Mouse (Mus musculus) forebrain, embryonic 14.5 days (tissue): ENCODE results near the gene H3f3a. TPM values are rescaled to one million over a fixed set of nuclear protein-coding genes. Genes with fewer than 3 reads are reported as not detected.

Experiments used
- ATAC-seq: fragments of 200-750 bp; cut with Nextera tagmentation; 2 replicates; pipeline ENCODE4 v1.8.0; 2017; ENCODE audit warnings: mild to moderate bottlenecking, moderate library complexity
- DNase-seq: peaks from one replicate; pipeline ENCODE4 v3.0.0-alpha.2; 2015; ENCODE audit warnings: low spot score
- H3K27ac ChIP-seq: fragments of 300-500 bp; sonication (generic); 2 replicates; pipeline ENCODE4 v1.5.1; 2014; ENCODE audit warnings: low read depth, mild to moderate bottlenecking, control low read depth, low read length, moderate library complexity
- H3K27me3 ChIP-seq: fragments of 300-500 bp; sonication (generic); replicated peaks from 2 replicates; pipeline ENCODE4 v1.6.1; 2014; ENCODE audit warnings: low read length, control low read depth, mixed read lengths; ENCODE audit not compliant: control insufficient read depth, insufficient read depth
- H3K36me3 ChIP-seq: fragments of 300-500 bp; sonication (generic); 2 replicates; pipeline ENCODE4 v1.6.1; 2014; ENCODE audit warnings: low read length, control low read depth; ENCODE audit not compliant: control insufficient read depth, insufficient read depth
- H3K4me1 ChIP-seq: fragments of 300-500 bp; sonication (generic); 2 replicates; pipeline ENCODE4 v1.6.1; 2014; ENCODE audit warnings: antibody characterized with exemption, low read length, control low read depth; ENCODE audit not compliant: control insufficient read depth, insufficient read depth
- H3K4me2 ChIP-seq: fragments of 300-500 bp; sonication (generic); 2 replicates; pipeline ENCODE4 v1.6.1; 2014; ENCODE audit warnings: mild to moderate bottlenecking, control low read depth, low read length
- H3K4me3 ChIP-seq: fragments of 300-500 bp; sonication (generic); 2 replicates; pipeline ENCODE4 v1.5.1; 2014; ENCODE audit warnings: low read depth, low read length, control low read depth
- H3K9ac ChIP-seq: fragments of 300-500 bp; sonication (generic); 2 replicates; pipeline ENCODE4 v1.6.1; 2014; ENCODE audit warnings: mild to moderate bottlenecking, low read length, control low read depth, moderate library complexity
- H3K9me3 ChIP-seq: fragments of 300-500 bp; sonication (generic); replicated peaks from 2 replicates; pipeline ENCODE4 v1.6.1; 2016; ENCODE audit warnings: low read length, control low read depth, mixed read lengths; ENCODE audit not compliant: control insufficient read depth
- WGBS: fragments of 180-500 bp; shearing (Covaris S2); extraction: QIAGEN DNeasy Blood & Tissue Kit; methylation state at CpG from one replicate; pipeline ENCODE4 v1.1.7; 2014; 5-methylcytosine and 5-hydroxymethylcytosine counted together
- polyA plus RNA-seq: library from polyadenylated mRNA; unstranded; fragments of >200 nt; fragmentation: Nextera tagmentation; extraction: Ambion mirVana; gene quantifications from 2 replicates; pipeline ENCODE4 v1.2.1, GENCODE M21; 2014

The H3f3a gene
- polyA plus RNA-seq, 1 experiment from 2014 or later = 4,992 TPM

- H3K27me3 ChIP-seq = no peaks in the 10 kb centered on the region
- H3K9ac ChIP-seq = no peak overlapping the region
- H3K9me3 ChIP-seq = no peaks in the 10 kb centered on the region
- H3K4me1 ChIP-seq = peaks cover 8% of the 10 kb centered on the region; the same call in 1 of the 2 replicates
- H3K4me2 ChIP-seq = no peak overlapping the region
- H3K4me3 ChIP-seq = no peak overlapping the region
- DNase-seq = no peak
- H3K36me3 ChIP-seq = no peaks in the 10 kb centered on the region
- whole genome bisulfite sequencing = 54% methylated on average over 3 of the region's 3 CpGs
- H3K27ac ChIP-seq = no peak overlapping the region
- ATAC-seq = no peak
These were observed 39.1 kb downstream of the H3f3a start for GRCm38 (mm10) chr1:180774664-180775063.

- Histone ChIP-seq H3K4me3 (no peak overlapping the region), H3K36me3 (no peaks in the 10 kb centered on the region), H3K9me3 (no peaks in the 10 kb centered on the region), H3K9ac (no peak overlapping the region), H3K4me1 (peaks cover 13% of the 10 kb centered on the region; the same call in 1 of the 2 replicates), H3K27me3 (no peaks in the 10 kb centered on the region), H3K27ac (no peak overlapping the region), H3K4me2 (no peak overlapping the region)
- ATAC-seq (no peak), DNase-seq (no peak)
- 91% methylated on average over 3 of the region's 3 CpGs for WGBS
These were observed 41.5 kb downstream of the H3f3a start for GRCm38 (mm10) chr1:180772291-180772690.

- DNase-seq = no peak
- Histone ChIP-seq H3K4me3 (no peak overlapping the region), H3K27me3 (no peaks in the 10 kb centered on the region), H3K9ac (no peak overlapping the region), H3K4me1 (peaks cover 12% of the 10 kb centered on the region; the same call in 1 of the 2 replicates), H3K9me3 (no peaks in the 10 kb centered on the region), H3K36me3 (no peaks in the 10 kb centered on the region), H3K27ac (no peak overlapping the region), H3K4me2 (no peak overlapping the region)
- WGBS = 76% methylated on average over 4 of the region's 4 CpGs
- no peak for ATAC-seq
These were observed 42.0 kb downstream of the H3f3a start for GRCm38 (mm10) chr1:180771722-180772121.

GRCm38 (mm10) chr1:180771306-180771705, 42.4 kb downstream of the H3f3a start:
- Histone ChIP-seq H3K27me3 (no peaks in the 10 kb centered on the region), H3K36me3 (no peaks in the 10 kb centered on the region), H3K4me1 (peaks cover 12% of the 10 kb centered on the region; the same call in 1 of the 2 replicates), H3K9me3 (no peaks in the 10 kb centered on the region), H3K27ac (no peak overlapping the region), H3K9ac (no peak overlapping the region), H3K4me3 (no peak overlapping the region), H3K4me2 (no peak overlapping the region)
- WGBS = 84% methylated on average over 5 of the region's 5 CpGs
- DNase-seq (no peak), ATAC-seq (no peak)

- peak overlapping the region; percentile 42 for H3K4me3 ChIP-seq
- peak overlapping the region; percentile 78 for H3K9ac ChIP-seq
- ATAC-seq = peak; percentile 88
- WGBS = 2% methylated on average over 37 of the region's 37 CpGs
- peak overlapping the region; percentile 39 for H3K27ac ChIP-seq
- DNase-seq = peak; percentile 80
- H3K4me1 ChIP-seq = peaks cover 8% of the 10 kb centered on the region; the same call in 1 of the 2 replicates
- H3K4me2 ChIP-seq = peak overlapping the region; percentile 75
- no peaks in the 10 kb centered on the region for H3K36me3 ChIP-seq
- H3K27me3 ChIP-seq = no peaks in the 10 kb centered on the region
- H3K9me3 ChIP-seq = no peaks in the 10 kb centered on the region
These were observed 45.2 kb downstream of the H3f3a start for GRCm38 (mm10) chr1:180768334-180769168.

- WGBS = 16% methylated on average over 10 of the region's 10 CpGs
- Histone ChIP-seq H3K4me2 (peak overlapping the region; percentile 75), H3K9ac (peak overlapping the region; percentile 78), H3K4me3 (peak overlapping the region; percentile 42), H3K27ac (peak overlapping the region; percentile 39), H3K36me3 (no peaks in the 10 kb centered on the region), H3K4me1 (peaks cover 11% of the 10 kb centered on the region; the same call in 1 of the 2 replicates), H3K27me3 (no peaks in the 10 kb centered on the region; the same call in 1 of the 2 replicates), H3K9me3 (no peaks in the 10 kb centered on the region)
- DNase-seq = no peak
- ATAC-seq = peak; percentile 32
These were observed 46.0 kb downstream of the H3f3a start for GRCm38 (mm10) chr1:180767541-180768333.

- Histone ChIP-seq H3K9me3 (no peaks in the 10 kb centered on the region), H3K27ac (no peak overlapping the region), H3K36me3 (no peaks in the 10 kb centered on the region), H3K27me3 (no peaks in the 10 kb centered on the region; the same call in 1 of the 2 replicates), H3K4me1 (peaks cover 11% of the 10 kb centered on the region; the same call in 1 of the 2 replicates), H3K9ac (no peak overlapping the region), H3K4me2 (no peak overlapping the region), H3K4me3 (no peak overlapping the region)
- 70% methylated on average over 5 of the region's 5 CpGs for WGBS
- no peak for DNase-seq
- no peak for ATAC-seq
These were observed 47.2 kb downstream of the H3f3a start for GRCm38 (mm10) chr1:180766557-180766956.

- WGBS = 88% methylated on average over 5 of the region's 5 CpGs
- H3K36me3 ChIP-seq = no peaks in the 10 kb centered on the region
- H3K4me2 ChIP-seq = no peak overlapping the region
These were observed 48.4 kb downstream of the H3f3a start for GRCm38 (mm10) chr1:180765393-180765792.

More at GRCm38 (mm10) chr1:180765393-180765792, 48.4 kb downstream of the H3f3a start:
- Histone ChIP-seq H3K4me3 (no peak overlapping the region), H3K27me3 (no peaks in the 10 kb centered on the region; the same call in 1 of the 2 replicates), H3K27ac (no peak overlapping the region), H3K9ac (no peak overlapping the region), H3K9me3 (no peaks in the 10 kb centered on the region), H3K4me1 (peaks cover 11% of the 10 kb centered on the region; the same call in 1 of the 2 replicates)
- DNase-seq (no peak), ATAC-seq (no peak)
